Mouse (Mus musculus) adrenal gland, postnatal 10 days (tissue): ENCODE results near the gene Pomt1. TPM values are rescaled to one million over a fixed set of nuclear protein-coding genes. Genes with fewer than 3 reads are reported as not detected.

Source experiments
- DNase-seq: peaks from one replicate; pipeline ENCODE4 v3.0.0; 2021; ENCODE audit warnings: mixed read lengths
- total RNA-seq, 2 experiments: library from RNA; stranded (reverse); gene quantifications; 2 replicates each; pipeline ENCODE4 v1.2.3; 2021

Gene Pomt1
- total RNA-seq, 2 experiments from 2014 or later, result 29.9 to 49.3 TPM

- DNase-seq, result no peak
Observed at GRCm38 (mm10) chr2:32221577-32221976, 14.8 kb upstream of the Pomt1 start.

GRCm38 (mm10) chr2:32222057-32222456 lies 14.3 kb upstream of the Pomt1 start:
- no peak for DNase-seq

- DNase-seq, result no peak
Observed at GRCm38 (mm10) chr2:32235433-32235832, 957 bp upstream of the Pomt1 start.

- DNase-seq, result peak; percentile 68
Observed at GRCm38 (mm10) chr2:32236760-32237487, 534 bp downstream of the Pomt1 start.

- no peak for DNase-seq
Observed at GRCm38 (mm10) chr2:32237571-32237970, 1.2 kb downstream of the Pomt1 start.

GRCm38 (mm10) chr2:32238708-32239435 lies 2.5 kb downstream of the Pomt1 start:
- DNase-seq, result no peak

- DNase-seq, result no peak
Observed at GRCm38 (mm10) chr2:32240591-32240990, 4.2 kb downstream of the Pomt1 start.

GRCm38 (mm10) chr2:32242986-32243385 lies 6.6 kb downstream of the Pomt1 start:
- DNase-seq, result no peak

- DNase-seq, result no peak
Observed at GRCm38 (mm10) chr2:32246741-32247140, 10.4 kb downstream of the Pomt1 start.

GRCm38 (mm10) chr2:32248377-32249361 lies 12.3 kb downstream of the Pomt1 start:
- peak; percentile 79 for DNase-seq

GRCm38 (mm10) chr2:32251791-32252527 lies 15.6 kb downstream of the Pomt1 start:
- peak; percentile 68 for DNase-seq

- no peak for DNase-seq
Observed at GRCm38 (mm10) chr2:32252658-32253057, 16.3 kb downstream of the Pomt1 start.

- DNase-seq, result no peak
Observed at GRCm38 (mm10) chr2:32253352-32253751, 17.0 kb downstream of the Pomt1 start.

GRCm38 (mm10) chr2:32254563-32254962 lies 18.2 kb downstream of the Pomt1 start:
- DNase-seq, result peak; percentile 61

GRCm38 (mm10) chr2:32256273-32256672 lies 19.9 kb downstream of the Pomt1 start:
- peak; percentile 53 for DNase-seq

- DNase-seq, result peak; percentile 60
Observed at GRCm38 (mm10) chr2:32258887-32259533, 22.6 kb downstream of the Pomt1 start.

GRCm38 (mm10) chr2:32259657-32260417 lies 23.4 kb downstream of the Pomt1 start, which contains the start of gene Uck1:
Gene Uck1, minus strand, starts transcription at chr2:32260159.
- DNase-seq, result peak; percentile 94

- no peak for DNase-seq
Observed at GRCm38 (mm10) chr2:32260635-32261034, 24.2 kb downstream of the Pomt1 start.

- DNase-seq, result no peak
Observed at GRCm38 (mm10) chr2:32275823-32276222, 39.4 kb downstream of the Pomt1 start.

GRCm38 (mm10) chr2:32282289-32282688 lies 45.9 kb downstream of the Pomt1 start:
- no peak for DNase-seq
